Mouse (Mus musculus) olfactory bulb, adult 2 months (tissue): ENCODE data around the gene Cnn2. TPM values are rescaled to one million over a fixed set of nuclear protein-coding genes. Genes with fewer than 3 reads are reported as not detected.

ENCODE experiments used
- H3K27ac ChIP-seq: fragments of 200-500 bp; 2 replicates; pipeline ENCODE4 v1.5.1; 2012; ENCODE audit warnings: low read depth, low read length; ENCODE audit not compliant: insufficient read depth
- H3K4me1 ChIP-seq: fragments of 200-500 bp; 2 replicates; pipeline ENCODE4 v1.6.1; 2012; ENCODE audit warnings: low read length; ENCODE audit not compliant: control insufficient read depth, insufficient read depth
- H3K4me3 ChIP-seq: fragments of 200-500 bp; 2 replicates; pipeline ENCODE4 v1.5.1; 2012; ENCODE audit warnings: mild to moderate bottlenecking, low read depth, low read length, moderate library complexity; ENCODE audit not compliant: insufficient read depth
- CTCF ChIP-seq: fragments of 200-500 bp; IDR thresholded peaks from 2 replicates; pipeline ENCODE4 v1.5.1; 2012; ENCODE audit warnings: low read depth, mild to moderate bottlenecking, low read length, moderate library complexity; ENCODE audit not compliant: insufficient read depth
- POLR2A ChIP-seq: fragments of 200-500 bp; IDR thresholded peaks from 2 replicates; pipeline ENCODE4 v1.6.1; 2012; ENCODE audit warnings: mild to moderate bottlenecking, low read depth, low read length, moderate library complexity; ENCODE audit not compliant: insufficient read depth
- WGBS: fragments of 180-500 bp; shearing (Covaris S2); methylation state at CpG from one replicate; pipeline ENCODE4 v1.1.7; 2018; 5-methylcytosine and 5-hydroxymethylcytosine counted together
- polyA plus RNA-seq: library from polyadenylated mRNA; stranded (reverse); fragments of >200 nt; gene quantifications from 2 replicates; pipeline ENCODE4 v1.2.4, GENCODE M21; 2012; ENCODE audit warnings: low replicate concordance; ENCODE audit not compliant: missing spikeins, insufficient read depth, insufficient read length

Cnn2 gene
- polyA plus RNA-seq, 1 experiment = 124 TPM

GRCm38 (mm10) chr10:79965325-79965724 is 23.1 kb upstream of the Cnn2 start:
- Histone ChIP-seq H3K27ac (no peak overlapping the region), H3K4me1 (peaks cover 4% of the 10 kb centered on the region; the same call in 1 of the 2 replicates), H3K4me3 (no peak overlapping the region)
- 93% methylated on average over 5 of the region's 5 CpGs for WGBS
- TF ChIP-seq POLR2A (no peak), CTCF (no peak)

DNA sequence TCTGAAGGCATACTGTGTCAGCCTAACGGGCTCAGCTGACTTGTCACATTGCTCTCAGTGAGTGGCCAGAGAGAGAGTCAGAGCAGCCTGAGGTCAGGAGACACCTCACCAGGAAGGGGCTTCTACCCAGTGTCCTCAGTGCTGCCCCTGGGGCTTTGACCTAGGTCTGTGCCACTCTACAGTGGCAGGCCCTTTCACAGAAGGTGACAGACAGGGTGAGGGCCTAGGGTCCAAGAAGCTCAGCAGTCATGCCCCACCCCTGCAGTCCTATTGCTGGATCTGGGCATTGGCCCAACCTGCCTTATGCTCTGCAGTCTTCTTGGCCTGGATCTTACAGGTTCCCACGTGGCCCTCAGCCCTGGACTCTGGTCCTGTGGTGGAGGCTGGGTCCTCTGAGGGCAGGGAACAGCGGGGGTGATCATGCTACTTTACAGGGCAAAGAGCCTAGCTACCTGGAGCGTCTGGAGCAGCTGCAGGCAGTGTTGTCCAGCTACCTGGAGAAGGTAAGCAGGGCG is 21.4 kb upstream of the Cnn2 start:
- WGBS = 90% methylated on average over 5 of the region's 5 CpGs
- TF ChIP-seq POLR2A = no peak
- TF ChIP-seq CTCF = no peak
- H3K27ac ChIP-seq = no peak overlapping the region
- peaks cover 7% of the 10 kb centered on the region; the same call in 1 of the 2 replicates for H3K4me1 ChIP-seq
- no peak overlapping the region for H3K4me3 ChIP-seq

GRCm38 (mm10) chr10:79968181-79968580 is 20.2 kb upstream of the Cnn2 start:
- Histone ChIP-seq H3K4me1 (peaks cover 7% of the 10 kb centered on the region; the same call in 1 of the 2 replicates), H3K27ac (no peak overlapping the region), H3K4me3 (no peak overlapping the region)
- 59% methylated on average over 1 of the region's 1 CpGs for WGBS
- TF ChIP-seq POLR2A = no peak

DNA sequence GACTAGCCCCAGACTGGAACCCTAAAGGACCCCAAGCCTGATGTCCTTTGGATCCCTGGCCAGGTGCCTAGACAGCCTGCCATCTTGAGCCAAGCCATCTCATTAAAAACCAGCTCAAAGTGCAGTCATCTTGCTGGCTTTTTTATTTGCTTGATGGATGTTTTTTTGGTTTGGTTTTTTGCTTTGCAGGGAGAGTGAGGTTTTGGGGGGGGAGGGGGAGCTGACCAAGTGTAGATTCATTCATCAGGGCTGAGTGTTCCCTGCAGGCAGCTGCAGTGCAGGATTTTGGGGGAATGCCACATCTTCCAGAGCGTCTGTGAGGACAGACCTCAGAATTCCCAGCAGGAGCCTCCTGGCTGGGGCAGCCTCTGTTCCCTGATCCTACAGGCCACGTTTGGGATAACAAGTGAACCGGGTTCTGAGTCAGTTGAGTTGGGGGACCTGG is 19.2 kb upstream of the Cnn2 start:
- Histone ChIP-seq H3K27ac (no peak overlapping the region), H3K4me1 (peaks cover 7% of the 10 kb centered on the region; the same call in 1 of the 2 replicates), H3K4me3 (no peak overlapping the region)
- WGBS = 26% methylated on average over 3 of the region's 3 CpGs
- TF ChIP-seq POLR2A = no peak
- TF ChIP-seq CTCF = no peak

- H3K27ac ChIP-seq = no peak within 1 kb of the TSS
- 7% methylated on average over 47 of the region's 47 CpGs for WGBS
- TF ChIP-seq POLR2A (no peak), CTCF (no peak)
These were observed 17.8 kb upstream of the Cnn2 start, which contains the start of gene Grin3b for GRCm38 (mm10) chr10:79970415-79971182. Grin3b (plus strand) TSS chr10:79970715.

DNA sequence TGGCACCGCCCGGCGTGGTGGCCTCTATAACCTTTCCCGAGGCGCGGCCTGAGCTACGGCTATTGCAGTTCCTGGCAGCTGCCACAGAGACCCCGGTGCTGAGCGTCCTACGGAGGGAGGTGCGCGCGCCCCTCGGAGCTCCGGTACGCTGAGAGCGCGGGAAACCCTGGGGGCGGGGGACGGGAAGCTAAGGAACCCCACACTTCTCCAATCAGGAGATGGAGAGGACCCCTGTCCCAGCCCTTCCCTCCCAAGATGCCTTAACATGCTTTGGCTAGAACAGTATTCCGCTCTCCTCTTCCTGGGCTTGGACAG is 17.2 kb upstream of the Cnn2 start:
- 7% methylated on average over 21 of the region's 21 CpGs for WGBS
- TF ChIP-seq CTCF = no peak
- TF ChIP-seq POLR2A = no peak
- Histone ChIP-seq H3K27ac (no peak overlapping the region), H3K4me1 (peaks cover 7% of the 10 kb centered on the region; the same call in 1 of the 2 replicates), H3K4me3 (peak overlapping the region; percentile 23)

More at GRCm38 (mm10) chr10:79970415-79971182, 17.8 kb upstream of the Cnn2 start, which contains the start of gene Grin3b:
- Histone ChIP-seq H3K4me3 (peak within 1 kb of the TSS; percentile 23), H3K4me1 (peaks cover 7% of the 10 kb centered on the region; the same call in 1 of the 2 replicates)

DNA sequence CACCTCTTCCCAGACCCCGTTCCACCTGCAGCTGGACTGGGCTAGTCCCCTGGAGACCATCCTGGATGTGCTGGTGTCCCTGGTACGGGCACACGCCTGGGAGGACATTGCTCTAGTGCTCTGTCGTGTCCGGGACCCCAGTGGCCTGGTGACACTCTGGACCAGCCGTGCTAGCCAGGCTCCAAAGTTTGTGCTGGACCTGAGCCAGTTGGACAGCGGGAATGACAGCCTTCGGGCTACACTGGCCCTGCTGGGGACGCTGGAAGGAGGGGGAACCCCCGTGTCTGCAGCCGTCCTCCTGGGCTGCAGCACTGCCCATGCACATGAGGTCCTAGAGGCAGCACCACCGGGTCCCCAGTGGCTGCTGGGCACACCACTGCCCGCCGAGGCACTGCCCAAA is 15.6 kb upstream of the Cnn2 start:
- no peak overlapping the region for H3K4me3 ChIP-seq
- no peak overlapping the region for H3K27ac ChIP-seq
- TF ChIP-seq POLR2A = no peak
- no peak for TF ChIP-seq CTCF
- peaks cover 7% of the 10 kb centered on the region; the same call in 1 of the 2 replicates for H3K4me1 ChIP-seq
- WGBS = 37% methylated on average over 14 of the region's 14 CpGs

DNA sequence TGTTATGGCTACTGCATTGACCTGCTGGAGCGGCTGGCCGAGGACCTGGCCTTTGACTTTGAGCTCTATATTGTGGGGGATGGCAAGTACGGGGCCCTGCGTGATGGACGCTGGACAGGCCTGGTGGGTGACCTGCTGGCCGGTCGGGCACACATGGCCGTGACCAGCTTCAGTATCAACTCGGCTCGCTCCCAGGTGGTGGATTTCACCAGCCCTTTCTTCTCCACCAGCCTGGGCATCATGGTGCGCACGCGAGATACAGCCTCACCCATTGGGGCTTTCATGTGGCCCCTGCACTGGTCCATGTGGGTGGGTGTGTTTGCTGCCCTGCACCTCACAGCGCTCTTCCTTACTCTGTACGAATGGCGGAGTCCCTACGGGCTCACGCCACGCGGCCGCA is 14.3 kb upstream of the Cnn2 start:
- H3K4me3 ChIP-seq = no peak overlapping the region
- H3K27ac ChIP-seq = no peak overlapping the region
- peaks cover 7% of the 10 kb centered on the region; the same call in 1 of the 2 replicates for H3K4me1 ChIP-seq
- no peak for TF ChIP-seq POLR2A
- TF ChIP-seq CTCF = no peak
- 90% methylated on average over 21 of the region's 21 CpGs for WGBS

DNA sequence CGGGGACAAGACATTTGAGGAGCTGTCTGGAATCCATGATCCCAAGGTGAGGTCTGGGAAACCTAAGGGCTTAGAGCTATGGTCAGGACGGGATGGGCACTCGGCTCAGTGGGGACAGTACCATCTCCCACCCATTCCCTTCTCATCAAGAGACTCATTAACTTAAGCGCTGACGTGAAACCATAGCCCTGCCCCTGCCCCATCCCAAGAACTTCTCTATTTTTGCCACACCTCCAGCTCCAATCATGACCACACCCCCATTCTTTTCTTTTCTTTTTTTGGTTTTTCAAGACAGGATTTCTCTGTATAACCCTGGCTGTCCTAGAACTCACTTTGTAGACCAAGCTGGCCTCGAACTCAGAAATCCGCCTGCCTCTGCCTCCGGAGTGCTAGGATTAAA is 13.7 kb upstream of the Cnn2 start:
- peaks cover 7% of the 10 kb centered on the region; the same call in 1 of the 2 replicates for H3K4me1 ChIP-seq
- no peak overlapping the region for H3K4me3 ChIP-seq
- 87% methylated on average over 8 of the region's 8 CpGs for WGBS
- no peak overlapping the region for H3K27ac ChIP-seq
- TF ChIP-seq CTCF (no peak), POLR2A (no peak)

GRCm38 (mm10) chr10:79976071-79976721 is 12.2 kb upstream of the Cnn2 start:
- H3K4me1 ChIP-seq = peaks cover 8% of the 10 kb centered on the region
- H3K27ac ChIP-seq = no peak overlapping the region
- 89% methylated on average over 28 of the region's 28 CpGs for WGBS
- TF ChIP-seq POLR2A (no peak), CTCF (no peak)
- no peak overlapping the region for H3K4me3 ChIP-seq
